Mouse (Mus musculus) adrenal gland, adult (tissue): ENCODE measurements at regions not wholly inside any gene's neighbourhood (a gene's known extent, or its start where the extent isn't known, plus 50 kb on each side); places are given as distances from the start of the nearest gene placed in this dataset.

ENCODE experiments used
- DNase-seq, 2 experiments: peaks; one replicate each; pipeline ENCODE4 v3.0.0; 2022 to 2023; ENCODE audit warnings: low spot score in 1 of 2; ENCODE audit not compliant: inconsistent age in 2 of 2

DNA sequence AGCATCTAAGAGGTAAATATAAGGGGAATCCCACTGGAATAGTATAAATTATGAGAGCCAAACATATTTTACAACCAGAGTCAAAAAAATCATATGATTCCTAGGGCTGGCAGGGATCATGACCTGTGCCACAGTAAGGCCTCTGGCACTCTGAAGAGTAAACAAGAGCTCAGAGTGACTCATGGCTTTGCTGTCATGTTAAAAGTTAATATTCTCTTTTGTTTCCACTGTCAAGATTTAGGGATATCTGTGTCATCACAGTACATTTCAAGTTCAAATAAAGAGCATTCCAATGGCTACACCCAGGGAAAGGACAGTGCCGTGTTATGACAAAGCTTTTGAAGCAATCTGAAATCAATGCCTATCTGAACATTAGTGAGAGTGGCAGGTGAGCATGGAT, 341.6 kb upstream of the Marcks start:
- DNase-seq: peak in 1 of 2 experiments; percentile 66

DNA sequence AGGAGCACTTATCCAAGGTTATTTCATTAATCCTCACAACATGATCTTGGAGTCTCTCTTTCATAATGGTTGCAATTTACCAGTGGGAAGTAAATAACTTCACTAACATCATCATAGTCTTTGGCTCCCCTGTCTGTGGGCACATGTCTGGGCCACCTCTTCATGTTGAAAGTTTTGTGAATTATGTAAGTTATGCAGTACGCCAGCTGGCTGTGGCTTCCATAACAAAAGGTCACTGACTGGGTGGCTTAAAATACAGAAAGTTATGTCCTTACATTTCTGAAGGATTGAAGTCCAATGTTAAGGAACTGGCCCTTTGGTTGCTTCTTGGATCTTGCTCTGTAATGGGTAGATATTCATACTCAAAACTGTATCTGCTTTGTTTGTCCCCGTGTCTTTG, 339.4 kb upstream of the Marcks start:
- peak in 1 of 2 experiments; percentile 55 for DNase-seq

DNA sequence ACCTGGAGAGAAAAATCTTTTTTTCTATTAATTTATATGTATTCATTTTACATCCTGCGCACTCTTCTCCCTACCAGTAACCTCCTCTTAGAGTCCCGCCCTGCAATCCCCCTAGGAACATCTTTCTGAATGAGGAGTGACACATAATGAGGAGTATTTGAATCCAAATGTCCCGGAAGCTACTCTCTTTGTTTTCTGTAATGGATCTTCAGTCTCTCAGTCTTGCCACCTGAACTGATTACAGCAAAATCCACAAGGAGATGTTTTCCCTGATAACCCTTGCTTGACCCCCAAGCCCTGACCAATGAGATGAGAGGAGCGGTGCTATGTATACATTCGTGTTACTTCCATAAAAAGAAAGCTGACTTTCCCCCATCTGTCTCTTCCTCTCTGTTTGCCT, 334.4 kb upstream of the Marcks start:
- DNase-seq: no peak

GRCm38 (mm10) chr10:37457384-37457783, 318.7 kb upstream of the Marcks start:
- no peak for DNase-seq

DNA sequence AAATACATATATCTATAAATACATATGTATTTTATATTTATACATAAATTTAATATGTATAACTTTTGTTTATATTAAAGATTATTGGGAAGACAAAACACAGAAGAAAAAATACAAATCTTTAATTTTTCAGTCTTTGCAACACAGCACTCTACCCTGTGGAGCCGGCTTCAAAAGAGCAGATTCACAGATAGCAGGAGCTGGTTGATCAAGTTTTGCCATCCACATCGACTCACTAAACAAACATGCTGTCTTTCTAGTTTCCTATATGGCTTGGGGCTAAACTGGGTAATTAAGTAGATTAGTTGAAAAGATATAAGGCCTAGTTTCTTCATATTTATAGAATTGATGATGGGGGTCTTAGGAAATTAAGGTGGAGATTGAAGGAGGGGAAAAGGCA, 311.2 kb upstream of the Marcks start:
- no peak for DNase-seq

DNA sequence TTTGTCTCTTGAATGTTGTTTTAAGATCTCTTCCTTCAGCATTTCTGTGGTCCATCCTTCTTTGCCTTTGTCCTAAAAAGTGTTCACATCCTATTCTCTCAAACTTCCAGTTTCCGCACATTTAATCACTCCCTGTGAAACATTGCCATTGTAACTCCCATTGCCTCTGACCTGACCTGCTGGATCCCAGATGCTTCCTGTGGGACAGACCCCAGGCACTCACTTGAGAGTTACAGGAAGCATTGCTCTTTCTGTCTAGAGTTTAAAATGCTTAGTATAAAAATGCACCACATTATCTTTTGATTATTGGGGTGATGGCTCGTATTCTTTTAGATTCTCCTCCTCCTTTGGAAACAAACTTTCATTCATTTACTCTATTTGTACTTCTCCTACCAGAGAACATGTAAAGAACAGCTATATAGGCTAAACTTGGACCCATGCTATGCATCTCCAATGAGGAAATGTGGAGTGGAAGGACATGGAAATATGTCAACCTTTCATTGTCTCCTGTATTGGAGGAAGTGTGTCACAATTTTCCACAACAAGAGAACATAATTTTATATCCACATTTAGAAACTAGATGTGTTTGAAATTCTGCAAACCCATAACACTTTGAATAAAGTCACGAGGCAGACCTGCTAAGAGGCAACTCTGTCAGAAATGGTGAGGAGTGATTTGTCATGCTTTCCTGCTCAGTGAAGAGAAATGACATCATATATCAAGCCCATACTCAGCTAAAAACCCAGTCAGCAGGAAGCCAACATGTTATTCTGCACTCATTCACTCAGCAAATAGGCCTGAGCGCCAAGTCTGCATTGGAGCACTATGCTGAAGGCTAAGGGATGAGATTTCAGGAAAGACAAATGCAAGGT, 308.8 kb upstream of the Marcks start:
- peak; percentile 10 to 50 for DNase-seq

- DNase-seq: no peak
These were observed 301.3 kb upstream of the Marcks start for GRCm38 (mm10) chr10:37439863-37440613.

- no peak for DNase-seq
These were observed 299.6 kb upstream of the Marcks start for GRCm38 (mm10) chr10:37438312-37438711.

DNA sequence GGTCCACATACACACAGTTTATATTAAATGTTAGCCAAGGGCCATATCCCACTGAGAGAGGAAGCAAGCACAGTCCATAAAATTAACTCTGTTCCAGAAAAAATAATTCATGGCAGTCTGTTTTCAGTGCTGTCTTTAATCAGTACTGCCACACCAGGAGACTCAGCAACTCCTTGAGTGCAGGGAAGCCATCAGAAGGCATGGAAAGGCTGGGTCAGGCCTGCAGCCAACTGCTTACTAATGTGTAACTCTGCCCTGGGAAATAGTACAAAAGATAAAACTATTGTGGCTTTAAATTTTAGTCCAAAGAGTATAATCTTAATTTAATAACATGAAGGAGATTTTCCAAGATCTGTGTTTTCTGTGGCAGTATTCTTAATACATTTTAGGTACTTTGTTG, 298.1 kb upstream of the Marcks start:
- DNase-seq: no peak

DNA sequence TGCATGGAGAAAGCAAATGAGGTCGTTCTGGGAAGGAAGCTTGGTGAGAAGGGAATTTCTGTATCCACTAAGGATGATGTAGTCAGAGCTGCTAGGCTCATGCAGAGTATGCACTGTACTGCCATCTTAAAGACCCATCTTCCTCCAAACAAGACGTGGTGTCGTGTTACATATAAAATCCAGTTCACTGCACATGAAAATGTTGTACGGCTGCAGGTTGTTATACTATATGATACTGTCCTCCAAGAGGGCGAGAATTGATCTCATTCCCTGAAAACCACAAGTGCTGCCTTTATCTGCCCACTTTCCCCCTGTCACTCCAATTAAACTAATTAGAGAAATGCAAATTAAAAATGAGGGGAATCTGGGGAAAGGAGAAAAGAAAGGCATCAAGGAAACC, 295.5 kb upstream of the Marcks start:
- DNase-seq: no peak

DNA sequence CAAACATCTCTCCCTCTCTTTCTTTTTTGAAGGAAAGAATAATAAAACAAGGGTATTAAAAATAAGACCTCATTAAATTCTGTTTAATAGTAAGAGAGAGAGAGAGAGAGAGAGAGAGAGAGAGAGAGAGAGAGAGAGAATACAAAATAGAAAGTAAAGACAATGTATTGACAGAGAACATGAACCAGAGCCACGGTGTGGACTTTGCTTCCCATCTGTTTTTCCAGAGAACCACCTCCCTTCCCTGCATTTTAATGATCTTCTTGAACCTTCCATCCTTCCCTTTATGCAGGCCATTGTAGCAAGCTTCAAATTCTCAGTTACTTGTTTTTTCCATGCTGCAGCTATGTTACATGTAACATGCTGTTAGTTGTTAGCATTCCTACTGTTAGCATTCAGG, 284.3 kb upstream of the Marcks start:
- no peak for DNase-seq

GRCm38 (mm10) chr10:37422612-37423011, 283.9 kb upstream of the Marcks start:
- no peak for DNase-seq

DNA sequence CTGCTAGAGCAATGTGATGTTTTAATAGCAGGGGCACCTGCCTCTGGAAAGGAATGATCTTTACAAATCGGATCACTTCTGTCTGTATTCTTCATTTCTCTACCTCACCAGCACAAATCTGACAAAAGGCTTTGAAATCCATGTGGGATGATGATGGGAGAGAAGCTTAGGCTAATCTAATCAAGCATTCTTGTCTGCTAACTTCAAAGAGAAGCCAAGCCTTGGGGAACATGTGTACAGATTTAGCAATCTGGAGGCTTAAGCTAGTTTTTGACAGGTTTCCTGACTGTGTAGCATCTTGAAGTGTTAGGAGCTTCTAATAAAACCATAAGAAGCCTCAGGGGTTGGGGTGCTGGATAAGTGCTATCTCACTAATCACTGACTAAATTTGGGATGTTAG, 277.6 kb upstream of the Marcks start:
- no peak for DNase-seq

DNA sequence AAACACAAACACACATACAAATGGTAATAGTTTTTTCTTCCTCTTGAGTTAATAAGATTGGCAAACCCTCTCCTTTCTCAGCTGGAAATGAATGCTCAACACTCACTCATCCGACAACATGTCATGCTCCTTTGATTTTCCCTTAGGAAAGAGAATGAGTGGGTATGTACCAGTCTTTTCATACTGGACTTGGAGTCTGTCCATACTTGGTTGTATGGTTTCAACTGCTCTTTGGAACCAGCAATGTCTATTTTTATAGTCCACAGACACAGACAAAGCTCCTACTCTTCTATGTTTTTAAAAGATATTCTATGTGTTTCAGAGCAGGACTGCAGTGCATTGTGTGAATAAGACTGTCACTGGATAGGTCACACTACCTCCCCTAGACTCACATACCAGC, 273.7 kb upstream of the Marcks start:
- no peak for DNase-seq

DNA sequence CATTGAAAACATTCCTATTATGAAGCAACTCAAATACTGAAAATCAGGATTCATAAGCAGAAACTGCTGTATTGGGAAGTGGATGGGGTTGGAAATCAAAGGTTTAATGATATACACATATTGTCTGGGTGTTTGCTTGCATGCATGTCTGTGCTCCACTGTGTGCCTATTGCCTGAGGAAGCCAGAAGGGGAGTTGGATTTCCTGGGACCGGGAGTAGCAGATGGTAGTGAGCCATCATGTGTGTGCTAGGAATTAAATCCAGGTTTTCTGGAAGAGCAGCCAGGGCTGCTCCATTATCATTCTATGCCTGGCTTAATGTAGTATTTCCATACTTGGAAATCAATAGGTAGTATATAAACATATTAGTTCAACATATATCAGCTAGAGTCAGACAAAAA, 271.0 kb upstream of the Marcks start:
- DNase-seq: no peak

GRCm38 (mm10) chr10:37407487-37407886, 268.8 kb upstream of the Marcks start:
- no peak for DNase-seq

DNA sequence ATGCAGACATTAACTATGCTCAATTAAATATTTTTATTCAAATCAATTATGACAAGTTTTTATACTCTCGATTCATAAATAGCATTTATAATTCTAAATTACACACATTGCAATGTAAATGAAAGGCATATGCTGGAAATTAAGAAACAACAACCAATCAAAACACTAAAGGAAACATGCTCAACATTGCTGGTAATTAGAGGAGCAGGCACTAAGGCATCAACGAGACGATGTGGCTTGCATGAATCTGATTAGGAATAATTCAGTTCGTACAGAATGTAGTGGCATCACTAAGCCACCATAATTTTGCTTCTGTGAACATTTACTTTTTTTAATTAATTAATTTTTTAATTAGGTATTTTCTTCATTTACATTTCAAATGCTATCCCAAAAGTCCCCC, 266.2 kb upstream of the Marcks start:
- no peak for DNase-seq

DNA sequence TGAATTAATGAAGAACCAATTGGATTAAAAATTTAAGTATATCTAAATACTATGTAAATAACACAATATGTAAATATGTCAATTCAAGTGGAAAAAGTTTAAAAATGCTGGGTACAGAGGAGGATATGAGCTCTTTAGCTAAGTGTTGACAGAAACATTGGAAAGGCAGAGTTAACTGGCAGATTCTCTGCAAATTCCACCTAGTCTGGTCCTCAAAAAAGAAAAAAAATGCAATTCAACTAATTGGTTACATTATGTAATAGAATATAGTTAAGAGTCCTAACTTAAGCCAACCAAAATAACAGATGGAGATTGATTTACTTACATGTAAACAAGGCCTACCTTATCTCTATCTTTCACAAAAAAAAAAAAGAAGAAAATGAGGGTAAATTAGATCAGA, 265.7 kb upstream of the Marcks start:
- no peak for DNase-seq

DNA sequence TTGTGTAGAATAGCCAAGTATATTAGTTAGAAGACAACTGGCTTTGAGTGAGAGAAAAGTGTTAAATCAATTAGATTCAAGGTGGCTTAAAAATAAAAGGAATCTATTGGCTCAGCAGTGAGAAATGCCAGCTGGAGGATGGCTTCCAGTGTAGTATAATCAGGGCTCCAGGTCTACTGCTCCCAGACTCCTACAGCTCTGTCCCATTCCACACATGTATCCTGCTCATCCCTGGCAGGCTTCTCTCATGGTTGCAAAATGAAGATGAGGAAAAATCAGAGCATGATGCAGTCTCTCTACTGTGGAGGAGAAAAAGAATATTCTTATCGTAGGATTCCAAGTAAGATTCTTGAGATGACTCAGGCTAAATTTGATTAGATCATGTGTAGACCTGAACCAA, 263.7 kb upstream of the Marcks start:
- no peak for DNase-seq

DNA sequence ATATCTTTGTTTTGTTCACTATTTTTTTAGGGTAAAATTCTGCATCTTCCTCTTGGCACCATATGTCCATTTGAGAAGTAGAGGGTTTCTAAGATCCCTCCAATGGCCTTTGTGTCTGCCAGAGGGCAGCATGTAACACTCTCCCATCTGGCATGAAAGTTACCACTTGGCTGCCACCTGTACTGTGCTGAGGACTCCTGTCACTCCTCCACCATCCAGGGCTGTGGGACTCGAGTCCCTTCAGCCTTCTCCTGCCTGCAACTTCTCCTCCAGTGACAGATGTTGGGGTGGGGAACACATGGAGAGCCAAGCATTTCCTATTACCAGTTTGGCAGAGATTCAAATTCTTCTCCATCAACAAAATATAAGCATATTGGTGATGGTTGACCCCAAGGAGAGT, 262.3 kb upstream of the Marcks start:
- DNase-seq: no peak

DNA sequence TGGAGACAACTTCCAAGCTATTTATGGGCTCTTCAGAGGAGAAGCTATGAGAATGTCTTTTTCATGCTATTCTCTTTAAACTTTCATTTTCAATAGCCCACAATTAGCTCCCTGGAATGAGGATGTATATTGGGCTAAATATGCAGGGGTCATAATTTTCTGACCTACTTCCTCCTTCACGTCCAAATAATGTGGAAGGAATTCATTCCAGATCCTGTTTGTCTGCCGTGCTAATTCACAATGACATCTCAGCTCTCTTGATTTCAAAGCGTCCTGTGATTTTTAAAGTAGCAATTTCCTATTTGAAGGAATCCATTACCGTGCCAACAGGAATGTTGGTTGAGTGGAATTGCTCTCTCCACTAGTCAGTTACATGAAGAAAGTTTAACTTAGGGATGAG, 261.7 kb upstream of the Marcks start:
- DNase-seq: peak in 1 of 2 experiments; percentile 30

- peak in 1 of 2 experiments; percentile 60 for DNase-seq
These were observed 258.7 kb upstream of the Marcks start for GRCm38 (mm10) chr10:37397271-37397991.
